Mouse (Mus musculus) neural tube, embryonic 12.5 days (tissue): Measurements from ENCODE around the gene Gm21992. TPM values are rescaled to one million over a fixed set of nuclear protein-coding genes. Genes with fewer than 3 reads are reported as not detected.
"Not testable (repeated sequence)": the region's sequence is repeated elsewhere in the genome, so short reads cannot be mapped to it uniquely, and the experiment has no call there.

Experiments used
- ATAC-seq: fragments of 200-750 bp; cut with Nextera tagmentation; 2 replicates; pipeline ENCODE4 v1.8.0; 2017; ENCODE audit warnings: low read depth, mild to moderate bottlenecking, moderate TSS enrichment, moderate library complexity; ENCODE audit not compliant: low FRiP score
- H3K27ac ChIP-seq: fragments of 300-500 bp; sonication (generic); 2 replicates; pipeline ENCODE4 v1.5.1; 2016
- H3K27me3 ChIP-seq: fragments of 300-500 bp; sonication (generic); replicated peaks from 2 replicates; pipeline ENCODE4 v1.6.1; 2016; ENCODE audit warnings: mild to moderate bottlenecking
- H3K36me3 ChIP-seq: fragments of 300-500 bp; sonication (generic); 2 replicates; pipeline ENCODE4 v1.6.1; 2016; ENCODE audit warnings: mild to moderate bottlenecking
- H3K4me1 ChIP-seq: fragments of 300-500 bp; sonication (generic); 2 replicates; pipeline ENCODE4 v1.6.1; 2016
- H3K4me2 ChIP-seq: fragments of 300-500 bp; sonication (generic); replicated peaks from 2 replicates; pipeline ENCODE4 v1.6.1; 2016; ENCODE audit warnings: mild to moderate bottlenecking
- H3K4me3 ChIP-seq: fragments of 300-500 bp; sonication (generic); 2 replicates; pipeline ENCODE4 v1.5.1; 2016
- H3K9ac ChIP-seq: fragments of 300-500 bp; sonication (generic); 2 replicates; pipeline ENCODE4 v1.6.1; 2016; ENCODE audit warnings: mild to moderate bottlenecking
- H3K9me3 ChIP-seq: fragments of 300-500 bp; sonication (generic); 2 replicates; pipeline ENCODE4 v1.6.1; 2016; ENCODE audit warnings: mild to moderate bottlenecking
- WGBS: fragments of 180-500 bp; shearing (Covaris S2); methylation state at CpG from one replicate; pipeline ENCODE4 v1.1.7; 2016; 5-methylcytosine and 5-hydroxymethylcytosine counted together
- polyA plus RNA-seq: library from polyadenylated mRNA; unstranded; fragments of >200 nt; fragmentation: Nextera tagmentation; extraction: Ambion mirVana; gene quantifications from 2 replicates; pipeline ENCODE4 v1.2.1, GENCODE M21; 2016

Gm21992 gene
- polyA plus RNA-seq, 1 experiment from 2014 or later = 28.1 TPM

- peak; percentile 98 for ATAC-seq
- WGBS = under 1% methylated on average over 25 of the region's 25 CpGs
- peak within 1 kb of the TSS; percentile 63 for H3K9ac ChIP-seq
- H3K4me3 ChIP-seq = peak within 1 kb of the TSS; percentile 57
- H3K27ac ChIP-seq = no peak within 1 kb of the TSS
- peaks cover 22% of the 10 kb centered on the region for H3K27me3 ChIP-seq
- H3K9me3 ChIP-seq = no peaks in the 10 kb centered on the region
- H3K4me1 ChIP-seq = peaks cover 19% of the 10 kb centered on the region
- 0 out of 2 replicates have a peak, but pooled peaks cover 3% of the 10 kb centered on the region for H3K36me3 ChIP-seq
- H3K4me2 ChIP-seq = peak within 1 kb of the TSS; percentile 97
These were observed 27.7 kb upstream of the Gm21992 start, which contains the start of the genes Ccs and Ccdc87 for GRCm38 (mm10) chr19:4839149-4839548. TSS of gene Ccs (minus strand) at chr19:4839332. TSS of gene Ccdc87 (plus strand) at chr19:4839366.

GRCm38 (mm10) chr19:4838526-4839140, 27.2 kb upstream of the Gm21992 start:
- Histone ChIP-seq H3K4me3 (peak overlapping the region; percentile 57), H3K9me3 (no peaks in the 10 kb centered on the region), H3K4me1 (peaks cover 19% of the 10 kb centered on the region), H3K9ac (peak overlapping the region; percentile 63), H3K27me3 (peaks cover 22% of the 10 kb centered on the region), H3K36me3 (0 out of 2 replicates have a peak, but pooled peaks cover 3% of the 10 kb centered on the region), H3K27ac (no peak overlapping the region), H3K4me2 (peak overlapping the region; percentile 97)
- 0 out of 2 replicates have a peak, but pooled peaks have one; percentile 21 for ATAC-seq
- whole genome bisulfite sequencing = 41% methylated on average over 10 of the region's 10 CpGs

- Histone ChIP-seq H3K4me2 (no peak overlapping the region), H3K4me3 (no peak overlapping the region), H3K9me3 (no peaks in the 10 kb centered on the region), H3K9ac (no peak overlapping the region), H3K27me3 (peaks cover 22% of the 10 kb centered on the region), H3K27ac (no peak overlapping the region), H3K36me3 (peaks cover 10% of the 10 kb centered on the region; the same call in 1 of the 2 replicates), H3K4me1 (peaks cover 19% of the 10 kb centered on the region)
- no peak for ATAC-seq
- WGBS = 89% methylated on average over 6 of the region's 6 CpGs
These were observed 25.6 kb upstream of the Gm21992 start for GRCm38 (mm10) chr19:4837049-4837448.

GRCm38 (mm10) chr19:4836096-4836495, 24.7 kb upstream of the Gm21992 start:
- Histone ChIP-seq H3K27ac (no peak overlapping the region), H3K4me1 (peaks cover 19% of the 10 kb centered on the region), H3K4me3 (no peak overlapping the region), H3K9ac (no peak overlapping the region), H3K9me3 (no peaks in the 10 kb centered on the region), H3K36me3 (peaks cover 12% of the 10 kb centered on the region; the same call in 1 of the 2 replicates), H3K4me2 (no peak overlapping the region), H3K27me3 (peaks cover 15% of the 10 kb centered on the region)
- no peak for ATAC-seq
- 88% methylated on average over 2 of the region's 2 CpGs for WGBS

- H3K4me3 ChIP-seq = no peak overlapping the region
- no peaks in the 10 kb centered on the region for H3K27me3 ChIP-seq
- peaks cover 15% of the 10 kb centered on the region for H3K36me3 ChIP-seq
- ATAC-seq = no peak
- no peak overlapping the region for H3K27ac ChIP-seq
- peaks cover 11% of the 10 kb centered on the region for H3K4me1 ChIP-seq
- H3K9ac ChIP-seq = no peak overlapping the region
- no peaks in the 10 kb centered on the region for H3K9me3 ChIP-seq
- no peak overlapping the region for H3K4me2 ChIP-seq
- 84% methylated on average over 8 of the region's 8 CpGs for WGBS
These were observed 22.6 kb upstream of the Gm21992 start for GRCm38 (mm10) chr19:4833977-4834376.

GRCm38 (mm10) chr19:4829156-4829555, 17.7 kb upstream of the Gm21992 start:
- ATAC-seq = no peak
- Histone ChIP-seq H3K36me3 (peaks cover 33% of the 10 kb centered on the region), H3K4me3 (no peak overlapping the region), H3K27me3 (no peaks in the 10 kb centered on the region), H3K4me2 (no peak overlapping the region), H3K9ac (no peak overlapping the region), H3K9me3 (no peaks in the 10 kb centered on the region), H3K27ac (no peak overlapping the region), H3K4me1 (no peaks in the 10 kb centered on the region)
- 75% methylated on average over 7 of the region's 7 CpGs for WGBS

- H3K9ac ChIP-seq = no peak overlapping the region
- H3K4me3 ChIP-seq = no peak overlapping the region
- H3K4me2 ChIP-seq = no peak overlapping the region
- H3K27ac ChIP-seq = no peak overlapping the region
- no peaks in the 10 kb centered on the region for H3K27me3 ChIP-seq
- H3K9me3 ChIP-seq = no peaks in the 10 kb centered on the region
- no peak for ATAC-seq
- H3K36me3 ChIP-seq = peaks cover 34% of the 10 kb centered on the region
- WGBS = 62% methylated on average over 16 of the region's 16 CpGs
- no peaks in the 10 kb centered on the region for H3K4me1 ChIP-seq
These were observed 17.2 kb upstream of the Gm21992 start for GRCm38 (mm10) chr19:4828444-4829114.

GRCm38 (mm10) chr19:4820678-4821303, 9.4 kb upstream of the Gm21992 start:
- 87% methylated on average over 5 of the region's 5 CpGs for WGBS
- no peak for ATAC-seq
- H3K36me3 ChIP-seq = peaks cover 17% of the 10 kb centered on the region; the same call in 1 of the 2 replicates

GRCm38 (mm10) chr19:4817182-4817835, 5.9 kb upstream of the Gm21992 start:
- no peaks in the 10 kb centered on the region for H3K27me3 ChIP-seq
- 71% methylated on average over 1 of the region's 1 CpGs for WGBS
- no peaks in the 10 kb centered on the region for H3K36me3 ChIP-seq
- H3K9ac ChIP-seq = no peak overlapping the region
- no peak overlapping the region for H3K27ac ChIP-seq
- H3K9me3 ChIP-seq = no peaks in the 10 kb centered on the region
- ATAC-seq = no peak
- no peaks in the 10 kb centered on the region for H3K4me1 ChIP-seq
- no peak overlapping the region for H3K4me3 ChIP-seq
- no peak overlapping the region for H3K4me2 ChIP-seq

More at GRCm38 (mm10) chr19:4820678-4821303, 9.4 kb upstream of the Gm21992 start:
- Histone ChIP-seq H3K27ac (no peak overlapping the region), H3K4me2 (no peak overlapping the region), H3K4me1 (no peaks in the 10 kb centered on the region), H3K4me3 (no peak overlapping the region), H3K9ac (no peak overlapping the region), H3K27me3 (no peaks in the 10 kb centered on the region), H3K9me3 (no peaks in the 10 kb centered on the region)

- no peak overlapping the region for H3K4me2 ChIP-seq
- H3K9ac ChIP-seq = no peak overlapping the region
- 84% methylated on average over 6 of the region's 6 CpGs for WGBS
- H3K9me3 ChIP-seq = no peaks in the 10 kb centered on the region
- peaks cover 18% of the 10 kb centered on the region for H3K4me1 ChIP-seq
- no peaks in the 10 kb centered on the region for H3K36me3 ChIP-seq
- no peaks in the 10 kb centered on the region for H3K27me3 ChIP-seq
- no peak overlapping the region for H3K4me3 ChIP-seq
- no peak overlapping the region for H3K27ac ChIP-seq
- no peak for ATAC-seq
These were observed 1.6 kb upstream of the Gm21992 start for GRCm38 (mm10) chr19:4813015-4813414.

GRCm38 (mm10) chr19:4812334-4812949, 1.0 kb upstream of the Gm21992 start:
- not testable (repeated sequence) for H3K27ac ChIP-seq, ATAC-seq, H3K9me3 ChIP-seq, H3K36me3 ChIP-seq, H3K27me3 ChIP-seq
- Histone ChIP-seq H3K4me3 (peak overlapping the region; percentile 82), H3K9ac (peak overlapping the region; percentile 66), H3K4me2 (peak overlapping the region; percentile 79), H3K4me1 (peaks cover 19% of the 10 kb centered on the region)
- 79% methylated on average over 8 of the region's 8 CpGs for WGBS
